In genomic region chr16:5254346-5255025, GRCm38 (mm10) we compare ENCODE assay signal across 8 mouse cellular contexts. TPM values are rescaled to one million over a fixed set of nuclear protein-coding genes. Genes with fewer than 3 reads are reported as not detected.
DNase-seq lines count a peak whose midpoint lies in the region; ATAC-seq and TF ChIP-seq lines count a peak whose summit lies in the region.

No protein-coding gene starts in this region.

- peak; percentile 98 for TF ChIP-seq CTCF in kidney, postnatal 0 days (IDR thresholded peaks at IDR 0.05; ENCODE audit: low read depth)

- peak overlapping the region; percentile 66 for H3K4me3 ChIP-seq in erythroblast, embryonic 14.5 days (replicated peaks)
- H3K4me3 ChIP-seq in heart, embryonic 13.5 days, result peak overlapping the region; percentile 80
- H3K4me3 ChIP-seq in kidney, postnatal 0 days (replicated peaks; ENCODE audit: low read depth, low read length), result peak overlapping the region; percentile 64
- H3K4me3 ChIP-seq in liver, embryonic 13.5 days (replicated peaks), result peak overlapping the region; percentile 78
- H3K4me3 ChIP-seq in stomach, embryonic 15.5 days (replicated peaks), result peak overlapping the region; percentile 79

- peaks cover 25% of the 10 kb centered on the region for H3K36me3 ChIP-seq in erythroblast, embryonic 14.5 days (ENCODE audit: control insufficient read depth)
- H3K36me3 ChIP-seq in heart, embryonic 13.5 days, result peaks cover 24% of the 10 kb centered on the region
- peaks cover 4% of the 10 kb centered on the region; the same call in 1 of the 2 replicates for H3K36me3 ChIP-seq in kidney, postnatal 0 days (ENCODE audit: insufficient read depth, low read length)
- H3K36me3 ChIP-seq in liver, embryonic 13.5 days, result peaks cover 29% of the 10 kb centered on the region
- peaks cover 4% of the 10 kb centered on the region; the same call in 1 of the 2 replicates for H3K36me3 ChIP-seq in stomach, embryonic 15.5 days

- peak; percentile 48 for ATAC-seq in heart, embryonic 13.5 days (ENCODE audit: extremely low read depth, insufficient number of reproducible peaks, low FRiP score, low TSS enrichment)
- ATAC-seq in kidney, postnatal 0 days (replicated peaks; ENCODE audit: low FRiP score, low read depth), result peak; percentile 77
- ATAC-seq in liver, embryonic 13.5 days (ENCODE audit: low read depth), result peak; percentile 69
- ATAC-seq in stomach, embryonic 15.5 days (ENCODE audit: insufficient read depth, low FRiP score, low read depth), result peak; percentile 68

- peak overlapping the region; percentile 90 for H3K9ac ChIP-seq in heart, embryonic 13.5 days
- H3K9ac ChIP-seq in kidney, postnatal 0 days (ENCODE audit: low read depth, low read length), result peak overlapping the region; percentile 80
- peak overlapping the region; percentile 83 for H3K9ac ChIP-seq in liver, embryonic 13.5 days
- no peak overlapping the region; the same call in 1 of the 2 replicates for H3K9ac ChIP-seq in stomach, embryonic 15.5 days

- peaks cover 25% of the 10 kb centered on the region for H3K4me1 ChIP-seq in erythroblast, embryonic 14.5 days (ENCODE audit: control insufficient read depth)
- peaks cover 17% of the 10 kb centered on the region for H3K4me1 ChIP-seq in heart, embryonic 13.5 days
- 0 out of 2 replicates have a peak, but pooled peaks cover 5% of the 10 kb centered on the region for H3K4me1 ChIP-seq in kidney, postnatal 0 days (replicated peaks; ENCODE audit: insufficient read depth, low read length)
- H3K4me1 ChIP-seq in liver, embryonic 13.5 days (replicated peaks), result peaks cover 24% of the 10 kb centered on the region
- H3K4me1 ChIP-seq in stomach, embryonic 15.5 days, result peaks cover 16% of the 10 kb centered on the region

- peak overlapping the region; percentile 87 for H3K4me2 ChIP-seq in heart, embryonic 13.5 days
- peak overlapping the region; percentile 65 for H3K4me2 ChIP-seq in kidney, postnatal 0 days (ENCODE audit: low read length)
- peak overlapping the region; percentile 95 for H3K4me2 ChIP-seq in liver, embryonic 13.5 days
- peak overlapping the region; percentile 79 for H3K4me2 ChIP-seq in stomach, embryonic 15.5 days

- no peaks in the 10 kb centered on the region for H3K9me3 ChIP-seq in erythroblast, embryonic 14.5 days (ENCODE audit: control insufficient read depth, low read length)
- H3K9me3 ChIP-seq in heart, embryonic 13.5 days, result no peaks in the 10 kb centered on the region
- no peaks in the 10 kb centered on the region for H3K9me3 ChIP-seq in kidney, postnatal 0 days (replicated peaks; ENCODE audit: low read length)
- no peaks in the 10 kb centered on the region for H3K9me3 ChIP-seq in liver, embryonic 13.5 days (replicated peaks)
- H3K9me3 ChIP-seq in stomach, embryonic 15.5 days, result no peaks in the 10 kb centered on the region

- WGBS in heart, embryonic 13.5 days, result 5% methylated on average over 15 of the region's 15 CpGs
- 2% methylated on average over 15 of the region's 15 CpGs for WGBS in kidney, postnatal 0 days
- 4% methylated on average over 15 of the region's 15 CpGs for WGBS in liver, embryonic 13.5 days (ENCODE audit: insufficient replicate concordance)
- WGBS in stomach, embryonic 15.5 days, result 3% methylated on average over 15 of the region's 15 CpGs

- DNase-seq in CD4-positive, CD25-positive, alpha-beta regulatory T cell, adult 2 months (ENCODE audit: low read depth, low spot score), result peak; percentile 92
- DNase-seq in brain, adult 2 months (ENCODE audit: low read depth, low spot score), result peak; percentile 84
- DNase-seq in kidney, postnatal 0 days (ENCODE audit: low spot score), result peak; percentile 96
- DNase-seq in liver, embryonic 13.5 days, result peak; percentile 79
- peak; percentile 76 to 85 for DNase-seq in natural killer cell, adult 2 months (ENCODE audit: low spot score in 2 of 2)

- peak overlapping the region; percentile 85 for H3K27ac ChIP-seq in heart, embryonic 13.5 days (replicated peaks)
- H3K27ac ChIP-seq in kidney, postnatal 0 days, result peak overlapping the region; percentile 78
- peak overlapping the region; percentile 37 for H3K27ac ChIP-seq in liver, embryonic 13.5 days
- peak overlapping the region; percentile 83 for H3K27ac ChIP-seq in stomach, embryonic 15.5 days

- H3K27me3 ChIP-seq in erythroblast, embryonic 14.5 days (ENCODE audit: control insufficient read depth), result no peaks in the 10 kb centered on the region
- no peaks in the 10 kb centered on the region for H3K27me3 ChIP-seq in heart, embryonic 13.5 days (replicated peaks)
- no peaks in the 10 kb centered on the region for H3K27me3 ChIP-seq in kidney, postnatal 0 days (ENCODE audit: insufficient read depth, low read length)
- no peaks in the 10 kb centered on the region for H3K27me3 ChIP-seq in liver, embryonic 13.5 days
- no peaks in the 10 kb centered on the region for H3K27me3 ChIP-seq in stomach, embryonic 15.5 days (replicated peaks)

RNA-seq across cellular contexts. Expression of gene Eef2kmt, which starts 1.3 kb away (rescaled TPM):
- 0.10 and 0.11 TPM in 2 replicates for polyA plus RNA-seq in erythroblast, embryonic 14.5 days (2012)
- 23.5 and 25.7 TPM in 2 replicates for polyA plus RNA-seq in heart, embryonic 13.5 days (2015; fragmentation: Nextera tagmentation; extraction: Ambion mirVana)
- 30.9 and 32.6 TPM in 2 replicates for polyA plus RNA-seq in kidney, postnatal 0 days (2015; fragmentation: Nextera tagmentation; extraction: Ambion mirVana)
- polyA plus RNA-seq in liver, embryonic 13.5 days (2015; fragmentation: Nextera tagmentation; extraction: Ambion mirVana), result 12.3 and 15.0 TPM in 2 replicates
- polyA plus RNA-seq in stomach, embryonic 15.5 days (2015; fragmentation: Nextera tagmentation; extraction: Ambion mirVana), result 31.5 and 33.7 TPM in 2 replicates

RNA-seq across cellular contexts. Expression of gene Alg1, which starts 21.1 kb away (rescaled TPM):
- polyA plus RNA-seq in erythroblast, embryonic 14.5 days (2012), result 0.19 and 0.28 TPM in 2 replicates
- polyA plus RNA-seq in heart, embryonic 13.5 days (2015; fragmentation: Nextera tagmentation; extraction: Ambion mirVana), result 22.2 and 25.0 TPM in 2 replicates
- polyA plus RNA-seq in kidney, postnatal 0 days (2015; fragmentation: Nextera tagmentation; extraction: Ambion mirVana), result 35.8 and 35.9 TPM in 2 replicates
- polyA plus RNA-seq in liver, embryonic 13.5 days (2015; fragmentation: Nextera tagmentation; extraction: Ambion mirVana), result 14.8 TPM in 2 replicates
- 32.3 and 34.5 TPM in 2 replicates for polyA plus RNA-seq in stomach, embryonic 15.5 days (2015; fragmentation: Nextera tagmentation; extraction: Ambion mirVana)

RNA-seq across cellular contexts. Expression of gene AU021092, which starts 32.4 kb away (rescaled TPM):
- polyA plus RNA-seq in erythroblast, embryonic 14.5 days (2012), result not detected in 2 replicates
- polyA plus RNA-seq in heart, embryonic 13.5 days (2015; fragmentation: Nextera tagmentation; extraction: Ambion mirVana), result 3.0 and 3.7 TPM in 2 replicates
- 15.3 and 17.7 TPM in 2 replicates for polyA plus RNA-seq in kidney, postnatal 0 days (2015; fragmentation: Nextera tagmentation; extraction: Ambion mirVana)
- polyA plus RNA-seq in liver, embryonic 13.5 days (2015; fragmentation: Nextera tagmentation; extraction: Ambion mirVana), result 0.34 and 0.71 TPM in 2 replicates
- polyA plus RNA-seq in stomach, embryonic 15.5 days (2015; fragmentation: Nextera tagmentation; extraction: Ambion mirVana), result 3.9 and 5.3 TPM in 2 replicates

RNA-seq across cellular contexts. Expression of gene Nagpa, which starts 50.7 kb away (rescaled TPM):
- 0.86 and 0.92 TPM in 2 replicates for polyA plus RNA-seq in erythroblast, embryonic 14.5 days (2012)
- polyA plus RNA-seq in heart, embryonic 13.5 days (2015; fragmentation: Nextera tagmentation; extraction: Ambion mirVana), result 14.4 and 16.3 TPM in 2 replicates
- 13.0 and 15.0 TPM in 2 replicates for polyA plus RNA-seq in kidney, postnatal 0 days (2015; fragmentation: Nextera tagmentation; extraction: Ambion mirVana)
- 17.9 and 18.0 TPM in 2 replicates for polyA plus RNA-seq in liver, embryonic 13.5 days (2015; fragmentation: Nextera tagmentation; extraction: Ambion mirVana)
- polyA plus RNA-seq in stomach, embryonic 15.5 days (2015; fragmentation: Nextera tagmentation; extraction: Ambion mirVana), result 21.1 and 22.1 TPM in 2 replicates

Comparison
In these comparisons a context has a peak if more than half of its experiments do, and no peak if none do; other contexts are left out.
1. Peak in every context shown above with its lines: DNase-seq, ATAC-seq, H3K4me3 ChIP-seq and H3K27ac ChIP-seq.
2. RNA of gene Eef2kmt, which starts 1.3 kb away (polyA plus RNA-seq): 31.5 to 33.7 TPM in stomach, embryonic 15.5 days, 30.9 to 32.6 TPM in kidney, postnatal 0 days, 23.5 to 25.7 TPM in heart, embryonic 13.5 days and 12.3 to 15.0 TPM in liver, embryonic 13.5 days; 0.10 to 0.11 TPM in erythroblast, embryonic 14.5 days; every median in the first group is over 10 times any median in the second.
3. RNA of gene Alg1, which starts 21.1 kb away (polyA plus RNA-seq): 35.8 to 35.9 TPM in kidney, postnatal 0 days, 32.3 to 34.5 TPM in stomach, embryonic 15.5 days, 22.2 to 25.0 TPM in heart, embryonic 13.5 days and 14.8 TPM in liver, embryonic 13.5 days; 0.19 to 0.28 TPM in erythroblast, embryonic 14.5 days; every median in the first group is over 10 times any median in the second.